Mouse (Mus musculus) adrenal gland, postnatal 36 days (tissue): Measurements from ENCODE around the gene Fmn2. TPM values are rescaled to one million over a fixed set of nuclear protein-coding genes. Genes with fewer than 3 reads are reported as not detected.

Experiments used
- DNase-seq, 2 experiments: peaks; one replicate each; pipeline ENCODE4 v3.0.0; 2021; ENCODE audit warnings: mixed read lengths in 1 of 2
- total RNA-seq, 2 experiments: library from RNA; stranded (reverse); gene quantifications; 2 replicates each; pipeline ENCODE4 v1.2.3; 2021

Fmn2 gene
- total RNA-seq, 2 experiments from 2014 or later: 2.1 to 2.4 TPM

GRCm38 (mm10) chr1:174659459-174660223, 158.0 kb downstream of the Fmn2 start:
- no peak for DNase-seq

GRCm38 (mm10) chr1:174665116-174665515, 163.5 kb downstream of the Fmn2 start:
- DNase-seq: no peak

- DNase-seq: no peak
Observed at GRCm38 (mm10) chr1:174669132-174669531, 167.5 kb downstream of the Fmn2 start.

- no peak for DNase-seq
Observed at GRCm38 (mm10) chr1:174670846-174671245, 169.2 kb downstream of the Fmn2 start.

GRCm38 (mm10) chr1:174674586-174674985, 173.0 kb downstream of the Fmn2 start:
- peak; percentile 7 to 23 for DNase-seq

GRCm38 (mm10) chr1:174675316-174675715, 173.7 kb downstream of the Fmn2 start:
- no peak for DNase-seq

- DNase-seq: no peak
Observed at GRCm38 (mm10) chr1:174676187-174676586, 174.6 kb downstream of the Fmn2 start.

- DNase-seq: no peak
Observed at GRCm38 (mm10) chr1:174677211-174677610, 175.6 kb downstream of the Fmn2 start.

GRCm38 (mm10) chr1:174689301-174689700, 187.7 kb downstream of the Fmn2 start:
- no peak for DNase-seq

GRCm38 (mm10) chr1:174700871-174701270, 199.2 kb downstream of the Fmn2 start:
- DNase-seq: no peak

GRCm38 (mm10) chr1:174701835-174702234, 200.2 kb downstream of the Fmn2 start:
- no peak for DNase-seq

- DNase-seq: no peak
Observed at GRCm38 (mm10) chr1:174703909-174704308, 202.3 kb downstream of the Fmn2 start.

- DNase-seq: no peak
Observed at GRCm38 (mm10) chr1:174719729-174720458, 218.3 kb downstream of the Fmn2 start.

GRCm38 (mm10) chr1:174728771-174729170, 227.1 kb downstream of the Fmn2 start:
- no peak for DNase-seq

GRCm38 (mm10) chr1:174732715-174733114, 231.1 kb downstream of the Fmn2 start:
- no peak for DNase-seq

- DNase-seq: no peak
Observed at GRCm38 (mm10) chr1:174738958-174739357, 237.3 kb downstream of the Fmn2 start.

- no peak for DNase-seq
Observed at GRCm38 (mm10) chr1:174742667-174743066, 241.0 kb downstream of the Fmn2 start.

GRCm38 (mm10) chr1:174748520-174748919, 246.9 kb downstream of the Fmn2 start:
- peak in 1 of 2 experiments; percentile 7 for DNase-seq

GRCm38 (mm10) chr1:174750893-174751461, 249.4 kb downstream of the Fmn2 start:
- no peak for DNase-seq

- no peak for DNase-seq
Observed at GRCm38 (mm10) chr1:174759354-174759753, 257.7 kb downstream of the Fmn2 start.

GRCm38 (mm10) chr1:174765757-174766156, 264.1 kb downstream of the Fmn2 start:
- DNase-seq: no peak

- no peak for DNase-seq
Observed at GRCm38 (mm10) chr1:174766852-174767251, 265.2 kb downstream of the Fmn2 start.

- peak; percentile 15 to 35 for DNase-seq
Observed at GRCm38 (mm10) chr1:174771871-174772281, 270.3 kb downstream of the Fmn2 start.
